Mouse (Mus musculus) heart, postnatal 0 days (tissue): ENCODE results near the gene Cpsf2.

ENCODE experiments used
- CTCF ChIP-seq: IDR thresholded peaks from 2 replicates; pipeline ENCODE4 v1.5.1; 2016; ENCODE audit warnings: antibody characterized with exemption, control low read depth, low read depth
- EP300 ChIP-seq: IDR thresholded peaks from 2 replicates; pipeline ENCODE4 v1.6.1; 2016; ENCODE audit warnings: antibody characterized with exemption, low read depth

DNA sequence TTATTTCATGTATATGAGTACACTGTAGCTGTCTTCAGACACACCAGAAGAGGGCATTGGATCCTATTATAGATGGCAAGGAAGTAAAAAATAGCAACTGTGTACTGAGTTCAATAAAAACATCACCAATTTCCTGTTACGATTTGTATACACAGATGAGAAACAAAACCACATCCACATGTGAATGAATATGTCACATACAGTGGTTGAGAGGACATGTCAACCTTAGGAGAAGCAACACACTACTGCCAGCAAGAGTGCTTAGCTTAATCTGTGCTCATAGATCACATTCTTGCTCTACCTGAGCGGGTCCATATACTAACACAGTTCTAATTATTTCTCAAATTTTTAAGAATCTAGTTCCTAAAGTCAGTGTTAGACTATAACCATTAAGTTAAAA, 4.5 kb upstream of the Cpsf2 start:
- TF ChIP-seq CTCF (no peak), EP300 (no peak)
